Mouse (Mus musculus) adrenal gland, postnatal 25 days (tissue): ENCODE measurements around the gene Fam227a. TPM values are rescaled to one million over a fixed set of nuclear protein-coding genes. Genes with fewer than 3 reads are reported as not detected.
"Not testable (repeated sequence)": the region's sequence is repeated elsewhere in the genome, so short reads cannot be mapped to it uniquely, and the experiment has no call there.

Experiments
- DNase-seq: peaks from one replicate; pipeline ENCODE4 v3.0.0; 2021; ENCODE audit warnings: mixed read lengths
- total RNA-seq: library from RNA; stranded (reverse); gene quantifications from 2 replicates; pipeline ENCODE4 v1.2.3, GENCODE M21; 2021

The Fam227a gene
- total RNA-seq, 1 experiment from 2014 or later, result 4.1 TPM

- peak; percentile 31 for DNase-seq
These were observed 25.1 kb upstream of the Fam227a start for GRCm38 (mm10) chr15:79683707-79684465.

- no peak for DNase-seq
These were observed 24.4 kb upstream of the Fam227a start for GRCm38 (mm10) chr15:79683146-79683545.

GRCm38 (mm10) chr15:79681973-79682372 is 23.2 kb upstream of the Fam227a start:
- no peak for DNase-seq

GRCm38 (mm10) chr15:79677936-79678335 is 19.2 kb upstream of the Fam227a start:
- no peak for DNase-seq

- not testable (repeated sequence) for DNase-seq
These were observed 13.1 kb upstream of the Fam227a start for GRCm38 (mm10) chr15:79671828-79672348.

- DNase-seq, result no peak
These were observed 12.2 kb upstream of the Fam227a start for GRCm38 (mm10) chr15:79670972-79671299.

- DNase-seq, result peak; percentile 89
These were observed 11.7 kb upstream of the Fam227a start, which contains the start of gene Tomm22 for GRCm38 (mm10) chr15:79670249-79670971. Gene Tomm22 (plus strand): TSS chr15:79670861.

GRCm38 (mm10) chr15:79669195-79669594 is 10.4 kb upstream of the Fam227a start:
- DNase-seq, result no peak

- DNase-seq, result no peak
These were observed 5.9 kb upstream of the Fam227a start for GRCm38 (mm10) chr15:79664666-79665065.

- DNase-seq, result peak; percentile 27
These were observed 3.1 kb upstream of the Fam227a start for GRCm38 (mm10) chr15:79661852-79662251.

GRCm38 (mm10) chr15:79657837-79658530 is 772 bp downstream of the Fam227a start:
- DNase-seq, result peak; percentile 77

- DNase-seq, result no peak
These were observed 2.3 kb downstream of the Fam227a start for GRCm38 (mm10) chr15:79656451-79656850.

GRCm38 (mm10) chr15:79651481-79651880 is 7.3 kb downstream of the Fam227a start:
- no peak for DNase-seq

GRCm38 (mm10) chr15:79650569-79650968 is 8.2 kb downstream of the Fam227a start:
- DNase-seq, result peak; percentile 34

GRCm38 (mm10) chr15:79648130-79648529 is 10.6 kb downstream of the Fam227a start:
- no peak for DNase-seq

GRCm38 (mm10) chr15:79645483-79645882 is 13.3 kb downstream of the Fam227a start:
- DNase-seq, result no peak

- DNase-seq, result no peak
These were observed 17.5 kb downstream of the Fam227a start for GRCm38 (mm10) chr15:79641135-79641817.

- DNase-seq, result no peak
These were observed 28.3 kb downstream of the Fam227a start for GRCm38 (mm10) chr15:79630471-79630870.

GRCm38 (mm10) chr15:79619770-79620414 is 38.9 kb downstream of the Fam227a start:
- no peak for DNase-seq

- DNase-seq, result no peak
These were observed 40.3 kb downstream of the Fam227a start for GRCm38 (mm10) chr15:79618456-79618855.

GRCm38 (mm10) chr15:79617135-79617534 is 41.6 kb downstream of the Fam227a start:
- DNase-seq, result no peak

- no peak for DNase-seq
These were observed 42.0 kb downstream of the Fam227a start for GRCm38 (mm10) chr15:79616729-79617128.
